Mouse (Mus musculus): ENCODE results near the gene Acap2.
A peak's percentile ranks its signal among the peaks of the same experiment; 100 is the strongest.

Gene Acap2

GRCm38 (mm10) chr16:31077396-31077795, 123.6 kb downstream of the Acap2 start:
- no peak for DNase-seq

- DNase-seq = no peak
These were observed 124.6 kb downstream of the Acap2 start for GRCm38 (mm10) chr16:31076436-31076835.

- DNase-seq = no peak
These were observed 126.6 kb downstream of the Acap2 start for GRCm38 (mm10) chr16:31074324-31074908.

- no peak for DNase-seq
These were observed 129.3 kb downstream of the Acap2 start for GRCm38 (mm10) chr16:31071731-31072130.

GRCm38 (mm10) chr16:31070358-31071133, 130.5 kb downstream of the Acap2 start:
- DNase-seq = peak; percentile 81

- DNase-seq = no peak
These were observed 131.6 kb downstream of the Acap2 start for GRCm38 (mm10) chr16:31069211-31070166.

GRCm38 (mm10) chr16:31068280-31068679, 132.8 kb downstream of the Acap2 start:
- DNase-seq = no peak

- peak; percentile 54 for DNase-seq
These were observed 134.5 kb downstream of the Acap2 start for GRCm38 (mm10) chr16:31066344-31067098.

- no peak for DNase-seq
These were observed 136.3 kb downstream of the Acap2 start for GRCm38 (mm10) chr16:31064782-31065181.

- DNase-seq = no peak
These were observed 138.1 kb downstream of the Acap2 start for GRCm38 (mm10) chr16:31062918-31063317.

GRCm38 (mm10) chr16:31061246-31061880, 139.7 kb downstream of the Acap2 start:
- DNase-seq = no peak

- DNase-seq = no peak
These were observed 140.3 kb downstream of the Acap2 start for GRCm38 (mm10) chr16:31060714-31061113.

- no peak for DNase-seq
These were observed 140.8 kb downstream of the Acap2 start for GRCm38 (mm10) chr16:31060226-31060625.

GRCm38 (mm10) chr16:31059730-31060129, 141.3 kb downstream of the Acap2 start:
- no peak for DNase-seq

- no peak for DNase-seq
These were observed 148.2 kb downstream of the Acap2 start for GRCm38 (mm10) chr16:31052812-31053211.

GRCm38 (mm10) chr16:31052177-31052726, 148.8 kb downstream of the Acap2 start:
- no peak for DNase-seq

GRCm38 (mm10) chr16:31050701-31051100, 150.3 kb downstream of the Acap2 start:
- DNase-seq = no peak

- no peak for DNase-seq
These were observed 152.9 kb downstream of the Acap2 start for GRCm38 (mm10) chr16:31048194-31048593.

- no peak for DNase-seq
These were observed 153.7 kb downstream of the Acap2 start for GRCm38 (mm10) chr16:31047186-31047898.

GRCm38 (mm10) chr16:31046217-31046659, 154.8 kb downstream of the Acap2 start:
- no peak for DNase-seq

- no peak for DNase-seq
These were observed 155.8 kb downstream of the Acap2 start for GRCm38 (mm10) chr16:31045211-31045610.

Measured in liver (tissue).